Mouse (Mus musculus) C2C12 (cell line): ENCODE measurements around the gene Sept3.

Experiments
- CEBPB ChIP-seq: IDR thresholded peaks from one replicate; pipeline ENCODE4 v1.6.1; 2011; ENCODE audit warnings: low read depth, mild to moderate bottlenecking, control low read depth, moderate library complexity
- CTCF ChIP-seq: IDR thresholded peaks from one replicate; pipeline ENCODE4 v1.5.1; 2011; ENCODE audit not compliant: control insufficient read depth, insufficient read depth, insufficient read length
- MYOG ChIP-seq: IDR thresholded peaks from one replicate; pipeline ENCODE4 v1.6.1; 2011; ENCODE audit not compliant: control insufficient read depth, insufficient read length; ENCODE audit errors: extremely low read depth
- USF1 ChIP-seq: IDR thresholded peaks from one replicate; pipeline ENCODE4 v1.6.1; 2011; ENCODE audit warnings: low read depth, mild to moderate bottlenecking, control low read depth, moderate library complexity

- TF ChIP-seq USF1 (no peak), CTCF (no peak), MYOG (no peak), CEBPB (no peak)
These were observed 65.8 kb downstream of the Sept3 start for GRCm38 (mm10) chr15:82340414-82341035.
